Mouse (Mus musculus): ENCODE results near the gene Fbp2.

DNA sequence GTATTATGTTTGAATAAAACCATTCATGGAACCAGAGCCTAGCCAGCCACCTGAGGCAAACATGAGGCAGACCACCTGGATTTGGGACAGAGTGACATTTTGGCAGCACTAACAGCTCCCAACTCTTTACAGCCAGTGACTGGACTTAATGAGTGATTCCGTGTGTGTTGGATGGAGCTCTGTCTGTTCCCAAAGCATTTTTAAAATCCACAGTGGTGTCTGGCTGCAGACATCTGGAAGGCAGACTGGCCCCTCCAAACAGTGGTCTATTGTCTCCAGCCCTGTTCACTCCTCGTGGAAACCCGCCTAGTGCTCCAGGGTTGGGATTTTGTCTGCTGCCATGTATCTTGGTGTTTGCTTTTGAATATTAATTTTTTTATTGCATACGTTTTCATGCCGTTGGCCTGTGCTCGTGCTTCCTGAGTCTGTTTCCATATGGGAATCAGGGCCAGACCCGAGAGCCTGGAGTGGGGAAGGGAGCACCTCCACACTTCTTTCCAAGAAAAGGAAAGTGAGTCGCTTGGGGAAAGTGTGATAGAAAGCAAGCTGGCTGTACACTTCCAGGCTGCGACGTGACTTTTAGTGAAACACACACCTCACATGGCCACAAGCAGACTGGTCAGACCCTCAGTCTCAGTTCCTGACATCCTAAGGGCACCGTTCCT, 7.6 kb upstream of the Fbp2 start:
- TF ChIP-seq ZC3H11A (IDR thresholded peaks at IDR 0.05; ENCODE audit: low read depth, low read length) (no peak), ZNF384 (IDR thresholded peaks at IDR 0.05; ENCODE audit: low read depth, low read length) (no peak), POLR2A (IDR thresholded peaks at IDR 0.05; ENCODE audit: low read depth, low read length) (no peak), CHD1 (IDR thresholded peaks at IDR 0.05; ENCODE audit: low read depth, low read length) (no peak), CTCF (conservative IDR thresholded peaks at IDR 0.05 in 1 of 2, IDR thresholded peaks at IDR 0.05 in 1 of 2; ENCODE audit: low read depth in 2 of 2, low read length in 2 of 2) (no peak), EP300 (IDR thresholded peaks at IDR 0.05; ENCODE audit: low read length) (no peak), MAX (IDR thresholded peaks at IDR 0.05; ENCODE audit: low read length) (no peak), MAZ (IDR thresholded peaks at IDR 0.05; ENCODE audit: low read depth, low read length) (no peak), MYC (IDR thresholded peaks at IDR 0.05; ENCODE audit: low read depth, low read length) (no peak), MAFK (IDR thresholded peaks at IDR 0.05; ENCODE audit: insufficient replicate concordance, low read length) (no peak), RAD21 (IDR thresholded peaks at IDR 0.05; ENCODE audit: low read depth, low read length) (no peak), NELFE (IDR thresholded peaks at IDR 0.05; ENCODE audit: low read depth, low read length) (no peak), JUN (IDR thresholded peaks at IDR 0.05; ENCODE audit: insufficient read depth, low read depth, low read length) (no peak)
